Mouse (Mus musculus) brain, embryonic 14.5 days (tissue): ENCODE results near the gene Immp2l.

Experiments used
- CTCF ChIP-seq: fragments of 200-500 bp; IDR thresholded peaks from 2 replicates; pipeline ENCODE4 v1.5.1; 2012; ENCODE audit warnings: inconsistent platforms, mild to moderate bottlenecking, moderate library complexity, borderline replicate concordance; ENCODE audit not compliant: insufficient read depth, insufficient read length; ENCODE audit errors: extremely low read depth
- POLR2A ChIP-seq: fragments of 200-500 bp; IDR thresholded peaks from 2 replicates; pipeline ENCODE4 v1.6.1; 2012; ENCODE audit warnings: mild to moderate bottlenecking, inconsistent platforms, borderline replicate concordance; ENCODE audit not compliant: poor library complexity, insufficient read depth, insufficient read length, severe bottlenecking; ENCODE audit errors: extremely low read depth

GRCm38 (mm10) chr12:41950726-41951125 lies 926.8 kb downstream of the Immp2l start:
- TF ChIP-seq CTCF (no peak), POLR2A (no peak)
